Mouse (Mus musculus): Measurements from ENCODE around the gene Tspan33. TPM values are rescaled to one million over a fixed set of nuclear protein-coding genes. Genes with fewer than 3 reads are reported as not detected.

Tspan33 gene
- polyA plus RNA-seq, 1 experiment from 2014 or later: 1.0 TPM

GRCm38 (mm10) chr6:29681853-29682252 lies 12.2 kb upstream of the Tspan33 start:
- H3K4me2 ChIP-seq (replicated peaks; ENCODE audit: low read depth): no peak overlapping the region
- no peak overlapping the region for H3K9ac ChIP-seq (ENCODE audit: low read depth, low read length)
- no peaks in the 10 kb centered on the region for H3K36me3 ChIP-seq (ENCODE audit: control insufficient read depth, insufficient read depth)
- ATAC-seq: no peak
- WGBS: 66% methylated on average over 4 of the region's 4 CpGs
- H3K4me3 ChIP-seq (ENCODE audit: low read depth, low read length): no peak overlapping the region
- TF ChIP-seq CTCF (IDR thresholded peaks at IDR 0.05; ENCODE audit: low read depth): no peak
- H3K9me3 ChIP-seq (ENCODE audit: control insufficient read depth): no peaks in the 10 kb centered on the region
- no peaks in the 10 kb centered on the region for H3K27me3 ChIP-seq (replicated peaks; ENCODE audit: control insufficient read depth, insufficient read depth, low read length)
- H3K27ac ChIP-seq (ENCODE audit: low read depth, low read length): no peak overlapping the region
- H3K4me1 ChIP-seq (replicated peaks; ENCODE audit: control insufficient read depth, insufficient read depth, low read length): no peaks in the 10 kb centered on the region

- no peak for TF ChIP-seq CTCF (IDR thresholded peaks at IDR 0.05; ENCODE audit: low read depth)
- WGBS: 86% methylated on average over 4 of the region's 4 CpGs
Observed at GRCm38 (mm10) chr6:29684686-29685085, 9.3 kb upstream of the Tspan33 start.

GRCm38 (mm10) chr6:29685952-29686351 lies 8.1 kb upstream of the Tspan33 start:
- Histone ChIP-seq H3K36me3 (ENCODE audit: control insufficient read depth, insufficient read depth) (no peaks in the 10 kb centered on the region), H3K4me3 (ENCODE audit: low read depth, low read length) (no peak overlapping the region), H3K27ac (ENCODE audit: low read depth, low read length) (no peak overlapping the region), H3K9me3 (ENCODE audit: control insufficient read depth) (no peaks in the 10 kb centered on the region), H3K4me1 (replicated peaks; ENCODE audit: control insufficient read depth, insufficient read depth, low read length) (no peaks in the 10 kb centered on the region), H3K9ac (ENCODE audit: low read depth, low read length) (no peak overlapping the region), H3K27me3 (replicated peaks; ENCODE audit: control insufficient read depth, insufficient read depth, low read length) (no peaks in the 10 kb centered on the region), H3K4me2 (replicated peaks; ENCODE audit: low read depth) (no peak overlapping the region)
- WGBS: 80% methylated on average over 4 of the region's 4 CpGs
- ATAC-seq: no peak
- no peak for TF ChIP-seq CTCF (IDR thresholded peaks at IDR 0.05; ENCODE audit: low read depth)

More at GRCm38 (mm10) chr6:29684686-29685085, 9.3 kb upstream of the Tspan33 start:
- H3K4me2 ChIP-seq (replicated peaks; ENCODE audit: low read depth): no peak overlapping the region
- H3K36me3 ChIP-seq (ENCODE audit: control insufficient read depth, insufficient read depth): no peaks in the 10 kb centered on the region
- ATAC-seq: no peak
- H3K27ac ChIP-seq (ENCODE audit: low read depth, low read length): no peak overlapping the region
- H3K4me1 ChIP-seq (replicated peaks; ENCODE audit: control insufficient read depth, insufficient read depth, low read length): no peaks in the 10 kb centered on the region
- no peaks in the 10 kb centered on the region for H3K27me3 ChIP-seq (replicated peaks; ENCODE audit: control insufficient read depth, insufficient read depth, low read length)
- H3K4me3 ChIP-seq (ENCODE audit: low read depth, low read length): no peak overlapping the region
- H3K9ac ChIP-seq (ENCODE audit: low read depth, low read length): no peak overlapping the region
- H3K9me3 ChIP-seq (ENCODE audit: control insufficient read depth): no peaks in the 10 kb centered on the region

GRCm38 (mm10) chr6:29689458-29689857 lies 4.6 kb upstream of the Tspan33 start:
- peaks cover 5% of the 10 kb centered on the region; the same call in 1 of the 2 replicates for H3K27me3 ChIP-seq (replicated peaks; ENCODE audit: control insufficient read depth, insufficient read depth, low read length)
- no peaks in the 10 kb centered on the region for H3K4me1 ChIP-seq (replicated peaks; ENCODE audit: control insufficient read depth, insufficient read depth, low read length)
- H3K9ac ChIP-seq (ENCODE audit: low read depth, low read length): no peak overlapping the region
- no peak overlapping the region for H3K4me3 ChIP-seq (ENCODE audit: low read depth, low read length)
- H3K27ac ChIP-seq (ENCODE audit: low read depth, low read length): no peak overlapping the region
- 71% methylated on average over 8 of the region's 8 CpGs for WGBS
- no peaks in the 10 kb centered on the region for H3K36me3 ChIP-seq (ENCODE audit: control insufficient read depth, insufficient read depth)
- no peaks in the 10 kb centered on the region for H3K9me3 ChIP-seq (ENCODE audit: control insufficient read depth)
- no peak for ATAC-seq
- no peak for TF ChIP-seq CTCF (IDR thresholded peaks at IDR 0.05; ENCODE audit: low read depth)
- no peak overlapping the region for H3K4me2 ChIP-seq (replicated peaks; ENCODE audit: low read depth)

- TF ChIP-seq CTCF (IDR thresholded peaks at IDR 0.05; ENCODE audit: low read depth): no peak
- no peak for ATAC-seq
- Histone ChIP-seq H3K9ac (ENCODE audit: low read depth, low read length) (peak overlapping the region; percentile 35; the same call in 1 of the 2 replicates), H3K4me3 (ENCODE audit: low read depth, low read length) (peak overlapping the region; percentile 62), H3K4me1 (replicated peaks; ENCODE audit: control insufficient read depth, insufficient read depth, low read length) (no peaks in the 10 kb centered on the region), H3K36me3 (ENCODE audit: control insufficient read depth, insufficient read depth) (no peaks in the 10 kb centered on the region), H3K4me2 (replicated peaks; ENCODE audit: low read depth) (peak overlapping the region; percentile 100), H3K27ac (ENCODE audit: low read depth, low read length) (no peak overlapping the region), H3K27me3 (replicated peaks; ENCODE audit: control insufficient read depth, insufficient read depth, low read length) (peaks cover 5% of the 10 kb centered on the region; the same call in 1 of the 2 replicates), H3K9me3 (ENCODE audit: control insufficient read depth) (no peaks in the 10 kb centered on the region)
- 11% methylated on average over 35 of the region's 35 CpGs for WGBS
Observed at GRCm38 (mm10) chr6:29694375-29695289, 610 bp downstream of the Tspan33 start.

- Histone ChIP-seq H3K9me3 (ENCODE audit: control insufficient read depth) (no peaks in the 10 kb centered on the region), H3K36me3 (ENCODE audit: control insufficient read depth, insufficient read depth) (no peaks in the 10 kb centered on the region), H3K4me1 (replicated peaks; ENCODE audit: control insufficient read depth, insufficient read depth, low read length) (no peaks in the 10 kb centered on the region), H3K9ac (ENCODE audit: low read depth, low read length) (no peak overlapping the region), H3K27me3 (replicated peaks; ENCODE audit: control insufficient read depth, insufficient read depth, low read length) (peaks cover 5% of the 10 kb centered on the region; the same call in 1 of the 2 replicates), H3K27ac (ENCODE audit: low read depth, low read length) (no peak overlapping the region), H3K4me2 (replicated peaks; ENCODE audit: low read depth) (no peak overlapping the region), H3K4me3 (ENCODE audit: low read depth, low read length) (no peak overlapping the region)
- 74% methylated on average over 3 of the region's 3 CpGs for WGBS
- no peak for ATAC-seq
- TF ChIP-seq CTCF (IDR thresholded peaks at IDR 0.05; ENCODE audit: low read depth): no peak
Observed at GRCm38 (mm10) chr6:29695290-29695674, 1.3 kb downstream of the Tspan33 start.
